Mouse (Mus musculus) bone marrow, adult 2 months (tissue): ENCODE measurements at regions not wholly inside any gene's neighbourhood (a gene's known extent, or its start where the extent isn't known, plus 50 kb on each side); places are given as distances from the start of the nearest gene placed in this dataset.

Source experiments
- H3K27ac ChIP-seq: fragments of 200-500 bp; 2 replicates; pipeline ENCODE4 v1.5.1; 2012; ENCODE audit warnings: low read depth, mild to moderate bottlenecking, control low read depth, inconsistent platforms, low read length; ENCODE audit not compliant: control insufficient read depth, poor library complexity, insufficient read depth
- H3K4me1 ChIP-seq: fragments of 200-500 bp; 2 replicates; pipeline ENCODE4 v1.6.1; 2011; ENCODE audit warnings: low read length; ENCODE audit not compliant: control insufficient read depth, insufficient read depth
- H3K4me3 ChIP-seq: fragments of 200-500 bp; replicated peaks from 2 replicates; pipeline ENCODE3; 2011; ENCODE audit warnings: mild to moderate bottlenecking, low read depth, low read length, control low read depth; ENCODE audit not compliant: control insufficient read depth
- CTCF ChIP-seq: fragments of 200-500 bp; IDR thresholded peaks from 2 replicates; pipeline ENCODE4 v1.5.1; 2011; ENCODE audit warnings: low read length, control low read depth; ENCODE audit not compliant: control insufficient read depth, insufficient read depth
- POLR2A ChIP-seq: fragments of 200-500 bp; IDR thresholded peaks from 2 replicates; pipeline ENCODE4 v1.6.1; 2011; ENCODE audit warnings: low read depth, mild to moderate bottlenecking, control low read depth, low read length, borderline replicate concordance; ENCODE audit not compliant: control insufficient read depth
- WGBS: fragments of 180-500 bp; shearing (Covaris S2); methylation state at CpG from one replicate; pipeline ENCODE4 v1.1.7; 2018; 5-methylcytosine and 5-hydroxymethylcytosine counted together

- Histone ChIP-seq H3K4me1 (no peaks in the 10 kb centered on the region), H3K27ac (no peak overlapping the region), H3K4me3 (no peak overlapping the region)
- no peak for TF ChIP-seq POLR2A
- no peak for TF ChIP-seq CTCF
- WGBS = 70% methylated on average over 6 of the region's 6 CpGs
Measured at GRCm38 (mm10) chr14:102092557-102092956, 362.8 kb downstream of the Lmo7 start.

- WGBS = 24% methylated on average over 3 of the region's 3 CpGs
Measured at GRCm38 (mm10) chr14:102048932-102049331, 319.2 kb downstream of the Lmo7 start.

GRCm38 (mm10) chr14:102048485-102048884 is 318.7 kb downstream of the Lmo7 start:
- WGBS = 48% methylated on average over 3 of the region's 3 CpGs
- Histone ChIP-seq H3K4me3 (no peak overlapping the region), H3K4me1 (no peaks in the 10 kb centered on the region), H3K27ac (no peak overlapping the region)
- TF ChIP-seq CTCF (no peak), POLR2A (no peak)

More at GRCm38 (mm10) chr14:102048932-102049331, 319.2 kb downstream of the Lmo7 start:
- Histone ChIP-seq H3K27ac (no peak overlapping the region), H3K4me3 (no peak overlapping the region), H3K4me1 (no peaks in the 10 kb centered on the region)
- TF ChIP-seq POLR2A (no peak), CTCF (no peak)

DNA sequence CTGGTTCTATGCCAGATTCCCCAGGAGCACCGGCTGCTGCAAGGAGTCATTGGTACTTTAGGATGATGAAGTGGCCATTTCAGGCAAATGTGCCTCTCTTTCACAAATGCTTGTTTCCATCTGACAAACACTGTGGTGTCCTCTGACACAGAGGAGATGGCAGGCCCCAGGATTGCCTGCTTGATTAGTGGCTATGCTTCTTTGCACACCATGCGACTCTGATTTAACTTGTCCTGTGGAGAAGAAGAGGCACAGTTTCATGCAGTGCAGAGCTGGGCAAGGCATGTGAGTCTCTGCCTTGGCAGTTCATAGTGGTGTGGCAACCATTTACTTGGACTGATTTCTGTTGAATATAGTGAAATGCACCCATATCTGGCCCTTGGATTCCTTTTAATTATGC is 308.4 kb downstream of the Lmo7 start:
- no peaks in the 10 kb centered on the region; the same call in 1 of the 2 replicates for H3K4me1 ChIP-seq
- no peak overlapping the region for H3K27ac ChIP-seq
- no peak overlapping the region for H3K4me3 ChIP-seq
- WGBS = 88% methylated on average over 2 of the region's 2 CpGs
- TF ChIP-seq POLR2A (no peak), CTCF (no peak)

DNA sequence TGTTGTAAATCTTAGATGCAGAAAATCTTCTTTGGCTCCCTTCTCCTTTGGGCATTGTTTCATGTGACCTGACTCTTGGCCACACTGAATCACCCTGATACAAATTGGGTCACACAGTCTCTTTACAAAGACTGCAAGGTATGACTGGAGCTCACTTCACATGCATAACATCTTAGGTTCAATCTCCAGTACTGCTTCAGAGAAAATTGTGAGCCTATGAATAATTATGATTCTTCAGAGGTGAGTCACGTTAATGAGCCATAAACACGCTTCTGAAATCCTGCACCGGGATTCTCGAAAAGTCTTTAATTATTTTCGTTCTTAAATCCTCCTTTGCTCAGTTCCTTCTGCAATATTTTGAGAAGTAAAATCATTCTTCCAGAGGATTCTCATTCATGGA is 307.7 kb downstream of the Lmo7 start:
- no peaks in the 10 kb centered on the region; the same call in 1 of the 2 replicates for H3K4me1 ChIP-seq
- WGBS = 85% methylated on average over 5 of the region's 5 CpGs
- TF ChIP-seq CTCF = no peak
- TF ChIP-seq POLR2A = no peak
- H3K27ac ChIP-seq = no peak overlapping the region
- no peak overlapping the region for H3K4me3 ChIP-seq

DNA sequence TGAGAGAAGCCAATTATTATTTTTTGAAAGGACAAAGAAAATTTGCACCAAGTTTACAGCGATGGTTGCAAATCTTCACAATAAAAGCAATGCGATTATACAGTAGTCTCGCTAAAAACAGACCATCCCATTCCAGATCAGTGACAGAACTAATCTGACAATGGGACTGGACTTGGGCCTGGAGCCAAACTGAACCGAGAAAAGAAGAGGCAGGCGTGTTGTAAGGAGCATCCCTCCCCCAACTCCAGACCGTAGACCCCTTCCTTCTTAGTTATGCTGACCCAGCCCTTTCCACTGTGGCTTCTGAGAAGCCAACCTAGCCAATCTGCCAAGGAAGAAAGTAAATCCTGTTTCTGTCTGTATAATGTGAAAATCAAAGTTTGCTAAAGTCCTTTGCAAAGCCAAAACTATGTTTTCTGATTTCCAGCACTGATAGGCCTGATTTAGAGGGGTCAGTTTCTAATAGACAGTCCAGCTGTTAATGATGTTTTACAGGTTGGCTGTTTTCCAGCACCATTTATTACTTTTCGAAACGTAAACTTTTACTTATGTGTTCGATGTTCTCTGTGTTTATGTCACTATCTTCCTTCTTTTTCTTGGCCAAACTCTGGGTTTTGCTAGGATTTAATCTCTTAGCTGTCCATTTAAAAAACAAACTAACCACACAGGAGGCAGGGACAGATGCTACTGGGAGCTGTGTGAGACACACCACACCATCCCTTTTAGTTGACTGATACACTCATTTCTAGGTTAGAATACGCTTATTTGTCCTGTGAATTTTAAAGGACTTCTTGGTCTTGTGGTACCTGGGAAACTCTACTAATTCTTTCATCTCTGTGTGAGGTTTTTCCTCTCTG is 301.5 kb downstream of the Lmo7 start:
- WGBS = 78% methylated on average over 10 of the region's 10 CpGs
- Histone ChIP-seq H3K27ac (no peak overlapping the region), H3K4me1 (no peaks in the 10 kb centered on the region), H3K4me3 (no peak overlapping the region)
- TF ChIP-seq POLR2A = no peak
- no peak for TF ChIP-seq CTCF

DNA sequence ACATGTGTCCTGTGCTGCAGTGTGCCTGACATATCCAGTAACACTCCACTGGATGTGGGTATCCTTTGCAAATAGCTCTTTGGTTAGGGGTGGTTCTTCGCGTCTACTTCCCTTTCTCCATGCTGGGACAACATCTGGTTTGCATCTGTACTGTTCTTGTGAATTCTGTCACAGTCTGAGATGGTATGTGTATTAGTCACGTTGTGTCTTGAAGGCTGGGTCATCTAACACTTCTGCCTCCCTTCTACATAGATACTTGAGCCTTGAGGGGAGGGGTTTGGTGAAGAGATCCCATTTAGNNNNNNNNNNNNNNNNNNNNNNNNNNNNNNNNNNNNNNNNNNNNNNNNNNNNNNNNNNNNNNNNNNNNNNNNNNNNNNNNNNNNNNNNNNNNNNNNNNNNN is 294.9 kb downstream of the Lmo7 start:
- Histone ChIP-seq H3K4me3 (no peak overlapping the region), H3K4me1 (no peaks in the 10 kb centered on the region), H3K27ac (no peak overlapping the region)
- 70% methylated on average over 3 of the region's 3 CpGs for WGBS
- TF ChIP-seq POLR2A (no peak), CTCF (no peak)

- H3K4me1 ChIP-seq = no peaks in the 10 kb centered on the region
- no peak for TF ChIP-seq POLR2A
- no peak for TF ChIP-seq CTCF
- no peak overlapping the region for H3K4me3 ChIP-seq
- 85% methylated on average over 8 of the region's 8 CpGs for WGBS
- H3K27ac ChIP-seq = no peak overlapping the region
Measured at GRCm38 (mm10) chr14:102020161-102020605, 290.4 kb downstream of the Lmo7 start.
